Mouse (Mus musculus): ENCODE results near the gene 1700015F17Rik.

- TF ChIP-seq CTCF (IDR thresholded peaks at IDR 0.05; ENCODE audit: insufficient read depth, low read depth, low read length): no peak
- no peak for TF ChIP-seq POLR2A (IDR thresholded peaks at IDR 0.05; ENCODE audit: insufficient read depth, low read depth, low read length)
Observed at GRCm38 (mm10) chr5:5392786-5393185, 86.2 kb downstream of the 1700015F17Rik start.
